Mouse (Mus musculus) cerebellum, postnatal 10 days (tissue): ENCODE measurements around the gene Irf2bpl.

Experiments used
- DNase-seq, 2 experiments: peaks; one replicate each; pipeline ENCODE4 v3.0.0; 2021; ENCODE audit warnings: mixed read lengths in 2 of 2

Irf2bpl gene

GRCm38 (mm10) chr12:86858983-86859872, 25.4 kb downstream of the Irf2bpl start:
- DNase-seq, result peak; percentile 21 to 32

- DNase-seq, result no peak
Measured at GRCm38 (mm10) chr12:86858498-86858897, 26.1 kb downstream of the Irf2bpl start.

GRCm38 (mm10) chr12:86857290-86857689, 27.3 kb downstream of the Irf2bpl start:
- DNase-seq, result peak; percentile 52 to 64

GRCm38 (mm10) chr12:86855670-86856069, 28.9 kb downstream of the Irf2bpl start:
- peak; percentile 62 to 69 for DNase-seq

DNA sequence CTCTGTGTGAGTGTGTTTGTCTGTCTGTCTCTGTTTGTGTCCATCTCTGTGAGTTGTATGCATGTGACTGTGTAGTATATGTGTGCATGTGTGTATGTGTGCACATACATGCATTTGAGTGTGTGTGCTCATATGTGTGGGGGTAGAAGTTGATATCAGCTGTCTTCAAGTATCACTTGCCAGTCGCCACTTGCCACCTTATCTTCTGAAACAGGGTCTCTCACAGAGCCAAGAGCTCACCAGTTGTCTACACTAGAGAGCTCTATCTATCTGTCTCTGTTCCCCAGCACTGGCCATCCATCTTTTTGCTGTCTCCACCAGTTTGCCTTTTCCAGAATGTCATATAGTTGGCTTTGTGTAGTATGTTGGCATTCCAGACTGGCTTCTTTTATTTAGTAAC, 31.1 kb downstream of the Irf2bpl start:
- DNase-seq, result no peak

GRCm38 (mm10) chr12:86851313-86851712, 33.3 kb downstream of the Irf2bpl start:
- DNase-seq, result no peak

DNA sequence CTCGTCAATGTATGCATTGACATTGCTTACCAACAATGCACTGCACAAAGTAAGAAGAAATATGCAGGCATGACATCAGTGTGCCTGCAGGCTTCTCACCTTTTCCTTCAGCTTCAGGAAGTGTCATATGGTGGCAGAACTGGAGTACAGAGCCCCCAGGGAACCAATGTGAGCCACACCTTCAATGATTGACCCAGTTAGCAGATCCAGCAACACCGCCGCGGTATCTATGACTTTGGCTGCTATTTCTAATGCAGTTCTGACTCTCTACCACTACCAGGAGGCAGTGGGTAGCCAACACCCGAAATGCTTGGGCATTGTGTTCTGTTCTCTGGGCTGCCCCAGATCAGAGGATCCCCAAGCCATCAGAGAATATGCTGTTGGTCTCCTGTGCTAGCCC, 33.9 kb downstream of the Irf2bpl start:
- DNase-seq, result no peak

- peak; percentile 94 to 95 for DNase-seq
Measured at GRCm38 (mm10) chr12:86849945-86850626, 34.5 kb downstream of the Irf2bpl start.

- no peak for DNase-seq
Measured at GRCm38 (mm10) chr12:86842866-86843459, 41.6 kb downstream of the Irf2bpl start.

GRCm38 (mm10) chr12:86840526-86840925, 44.1 kb downstream of the Irf2bpl start:
- DNase-seq, result no peak

GRCm38 (mm10) chr12:86838181-86838580, 46.4 kb downstream of the Irf2bpl start:
- peak in 1 of 2 experiments; percentile 46 for DNase-seq

DNA sequence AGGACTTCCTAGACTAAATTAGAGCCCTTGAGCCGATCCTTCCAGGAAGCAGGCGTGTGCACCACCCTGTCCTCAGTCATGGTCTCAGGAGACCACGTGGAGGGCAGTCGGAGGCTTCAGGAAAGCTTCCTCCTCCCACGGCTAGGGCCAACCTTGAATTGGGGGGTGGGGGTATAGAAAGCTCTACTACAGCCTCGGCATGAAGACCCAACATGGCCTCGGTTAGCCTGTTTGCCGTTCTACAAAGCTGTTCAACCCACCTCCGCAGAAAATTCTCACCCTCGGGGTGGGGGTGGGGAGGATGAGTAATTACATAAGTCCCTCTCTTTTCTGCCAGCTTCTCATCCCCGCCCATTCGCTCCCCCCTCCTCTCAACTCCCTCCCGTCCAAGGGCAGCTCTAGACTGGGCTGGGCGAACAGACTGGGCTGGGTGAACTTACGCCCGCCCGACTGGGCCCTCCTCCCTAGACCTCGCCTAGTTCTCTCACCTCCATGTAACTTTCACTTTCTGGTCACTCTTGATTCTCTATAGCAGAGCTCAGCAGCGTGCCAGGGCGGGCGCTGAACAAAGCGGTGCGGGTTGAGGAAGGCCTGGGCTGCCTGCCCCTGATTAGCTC, 48.1 kb downstream of the Irf2bpl start:
- peak; percentile 56 to 63 for DNase-seq

GRCm38 (mm10) chr12:86835899-86836298, 48.7 kb downstream of the Irf2bpl start:
- no peak for DNase-seq

- DNase-seq, result no peak
Measured at GRCm38 (mm10) chr12:86834416-86834772, 50.2 kb downstream of the Irf2bpl start.

DNA sequence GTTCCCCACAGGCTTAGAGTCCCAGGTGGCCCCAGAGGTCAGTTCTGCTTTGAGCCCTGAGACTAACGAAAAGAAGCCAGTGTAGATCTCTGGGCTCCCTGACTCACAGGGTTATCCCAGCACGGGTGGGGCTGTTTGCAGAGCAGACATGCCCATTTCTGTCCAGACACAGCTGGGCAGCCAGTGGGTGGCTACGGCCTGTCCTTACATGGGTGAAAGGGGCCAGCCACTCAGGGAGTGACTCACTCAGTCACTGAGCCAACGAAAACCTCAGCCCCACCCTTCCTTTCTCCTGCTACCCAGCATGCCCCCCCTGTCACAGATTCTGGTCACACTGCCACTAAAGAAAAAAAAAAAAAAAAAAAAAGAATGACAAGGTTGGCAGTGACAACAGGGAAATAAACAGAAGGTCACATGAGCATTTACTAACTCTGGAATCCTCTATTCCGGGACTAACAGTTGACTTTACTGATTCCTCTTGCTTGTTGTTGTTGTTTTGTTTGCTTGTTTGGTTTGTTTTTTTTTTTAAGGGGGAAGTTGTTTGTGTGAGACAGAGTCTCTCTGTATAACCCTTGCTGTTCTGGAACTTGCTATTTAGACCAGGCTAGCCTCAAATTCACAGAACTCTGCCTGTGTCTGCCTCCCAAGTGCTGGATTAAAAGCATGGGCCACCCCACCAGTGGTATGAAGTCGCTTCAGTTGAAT, 50.7 kb downstream of the Irf2bpl start:
- DNase-seq, result peak; percentile 33 to 44

- DNase-seq, result no peak
Measured at GRCm38 (mm10) chr12:86832551-86833182, 51.9 kb downstream of the Irf2bpl start.

DNA sequence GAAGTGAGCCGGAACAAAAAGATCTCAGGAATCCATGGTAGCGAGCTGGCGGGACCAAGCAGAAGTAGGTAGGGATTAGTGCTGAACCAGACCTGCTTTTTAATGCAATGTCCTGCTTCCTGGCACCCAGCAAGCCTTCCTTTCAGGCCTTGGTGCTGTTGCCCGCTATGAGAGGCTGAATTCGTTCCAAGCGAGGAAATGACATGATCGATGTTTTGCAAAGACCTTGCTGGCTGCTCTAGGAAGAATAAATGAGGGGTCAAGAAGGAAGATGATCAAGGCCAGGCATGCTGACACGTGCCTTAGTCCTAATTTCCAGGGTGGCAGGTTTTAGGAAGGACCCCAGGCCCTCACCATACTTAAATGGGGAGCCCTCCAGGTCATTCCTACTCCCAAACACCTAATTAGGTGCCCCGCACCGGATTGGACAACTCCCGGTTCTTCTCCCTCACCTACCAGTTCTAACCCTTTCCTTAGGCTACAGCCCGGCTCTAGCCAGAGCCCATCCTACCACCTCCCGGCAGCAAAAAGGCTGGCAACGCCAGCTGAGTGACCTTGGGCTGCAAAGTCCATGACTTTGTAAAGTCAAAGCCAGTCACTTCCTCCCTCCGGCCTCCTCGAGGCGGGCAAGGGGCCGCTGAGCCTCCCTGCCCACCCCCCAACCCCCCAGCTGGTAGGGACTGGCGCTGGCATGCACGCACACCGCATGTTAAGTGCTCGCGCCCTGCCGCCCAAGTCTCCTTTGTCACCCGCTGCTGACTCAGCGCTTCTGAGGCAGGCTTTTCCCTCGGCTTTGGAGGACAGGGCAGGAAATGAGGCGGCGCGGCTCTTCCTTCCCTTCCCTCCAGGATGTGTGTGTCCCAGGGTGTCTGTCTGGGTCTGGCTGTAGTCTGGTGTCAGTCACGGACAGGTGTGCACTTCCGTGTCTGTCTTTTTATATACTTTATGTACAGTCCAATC, 52.7 kb downstream of the Irf2bpl start:
- peak; percentile 61 to 63 for DNase-seq
